Mouse (Mus musculus) heart, postnatal 0 days (tissue): ENCODE data around the gene Phc2. TPM values are rescaled to one million over a fixed set of nuclear protein-coding genes. Genes with fewer than 3 reads are reported as not detected.

Experiments used
- ATAC-seq: fragments of 200-750 bp; cut with Nextera tagmentation; 2 replicates; pipeline ENCODE4 v1.8.0; 2017; ENCODE audit warnings: low read depth, moderate number of reproducible peaks, moderate library complexity; ENCODE audit not compliant: insufficient read depth
- DNase-seq: peaks from one replicate; pipeline ENCODE4 v3.0.0-alpha.2; 2016; ENCODE audit warnings: low spot score
- H3K27ac ChIP-seq: fragments of 300-500 bp; sonication (generic); 2 replicates; pipeline ENCODE4 v1.5.1; 2014; ENCODE audit warnings: low read depth, mild to moderate bottlenecking
- H3K27me3 ChIP-seq: fragments of 300-500 bp; sonication (generic); 2 replicates; pipeline ENCODE4 v1.6.1; 2014; ENCODE audit warnings: low read length, mixed read lengths; ENCODE audit not compliant: control insufficient read depth, insufficient read depth
- H3K36me3 ChIP-seq: fragments of 300-500 bp; sonication (generic); replicated peaks from 2 replicates; pipeline ENCODE4 v1.6.1; 2014; ENCODE audit warnings: low read length, mixed read lengths; ENCODE audit not compliant: control insufficient read depth, insufficient read depth
- H3K4me1 ChIP-seq: fragments of 300-500 bp; sonication (generic); 2 replicates; pipeline ENCODE4 v1.6.1; 2014; ENCODE audit warnings: antibody characterized with exemption; ENCODE audit not compliant: control insufficient read depth, insufficient read depth
- H3K4me2 ChIP-seq: fragments of 300-500 bp; sonication (generic); 2 replicates; pipeline ENCODE4 v1.6.1; 2014; ENCODE audit warnings: low read depth, mild to moderate bottlenecking, low read length, moderate library complexity
- H3K4me3 ChIP-seq: fragments of 300-500 bp; sonication (generic); 2 replicates; pipeline ENCODE4 v1.5.1; 2014; ENCODE audit warnings: low read depth, low read length
- H3K9ac ChIP-seq: fragments of 300-500 bp; sonication (generic); replicated peaks from 2 replicates; pipeline ENCODE4 v1.6.1; 2014; ENCODE audit warnings: low read depth, low read length, mixed read lengths
- H3K9me3 ChIP-seq: fragments of 300-500 bp; sonication (generic); replicated peaks from 2 replicates; pipeline ENCODE4 v1.6.1; 2016; ENCODE audit warnings: low read length; ENCODE audit not compliant: control insufficient read depth
- CTCF ChIP-seq: IDR thresholded peaks from 2 replicates; pipeline ENCODE4 v1.5.1; 2016; ENCODE audit warnings: antibody characterized with exemption, control low read depth, low read depth
- EP300 ChIP-seq: IDR thresholded peaks from 2 replicates; pipeline ENCODE4 v1.6.1; 2016; ENCODE audit warnings: antibody characterized with exemption, low read depth
- WGBS: fragments of 180-500 bp; shearing (Covaris S2); extraction: QIAGEN DNeasy Blood & Tissue Kit; methylation state at CpG from one replicate; pipeline ENCODE4 v1.1.7; 2014; 5-methylcytosine and 5-hydroxymethylcytosine counted together
- polyA plus RNA-seq: library from polyadenylated mRNA; unstranded; fragments of >200 nt; fragmentation: Nextera tagmentation; extraction: Ambion mirVana; gene quantifications from 2 replicates; pipeline ENCODE4 v1.2.1, GENCODE M21; 2015
- total RNA-seq: library from RNA; depleted of rRNA; stranded (reverse); fragments of >200 nt; gene quantifications from 2 replicates; pipeline ENCODE4 v1.2.3, GENCODE M21; 2014; ENCODE audit warnings: low replicate concordance; rRNA removed

The Phc2 gene
- total and polyA plus RNA-seq, 2 experiments from 2014 or later = 22.0 to 47.7 TPM

DNA sequence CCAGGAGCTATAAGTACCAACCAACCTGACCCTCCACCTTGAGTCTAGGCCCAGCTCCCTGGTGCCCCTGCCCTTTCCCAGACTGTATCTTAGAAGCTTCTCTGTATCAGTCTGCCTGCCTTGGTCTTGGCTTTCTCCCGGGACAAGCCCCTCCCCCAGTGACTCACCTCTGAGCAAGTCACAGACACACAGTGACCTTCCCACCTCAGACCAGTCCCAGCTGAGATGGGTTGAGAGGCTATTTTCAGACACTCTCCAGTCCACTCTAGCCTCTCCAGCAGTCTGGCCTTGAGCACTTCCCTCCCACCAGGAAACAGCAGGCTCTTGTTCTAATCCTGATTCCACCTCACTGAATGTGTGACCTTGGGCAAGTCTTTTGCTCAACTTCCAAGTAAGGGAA, 139.2 kb downstream of the Phc2 start:
- WGBS = 3% methylated on average over 1 of the region's 1 CpGs
- H3K27ac ChIP-seq = peak overlapping the region; percentile 32; the same call in 1 of the 2 replicates
- no peak for DNase-seq
- peak; percentile 72 for ATAC-seq
- no peaks in the 10 kb centered on the region for H3K27me3 ChIP-seq
- H3K9me3 ChIP-seq = no peaks in the 10 kb centered on the region
- no peak overlapping the region for H3K4me2 ChIP-seq
- H3K4me1 ChIP-seq = peaks cover 29% of the 10 kb centered on the region
- no peak overlapping the region for H3K9ac ChIP-seq
- no peak overlapping the region for H3K4me3 ChIP-seq
- TF ChIP-seq CTCF = no peak
- no peak for TF ChIP-seq EP300
- H3K36me3 ChIP-seq = peaks cover 12% of the 10 kb centered on the region

GRCm38 (mm10) chr4:128794198-128794597, 139.7 kb downstream of the Phc2 start:
- Histone ChIP-seq H3K9me3 (no peaks in the 10 kb centered on the region), H3K27me3 (no peaks in the 10 kb centered on the region), H3K9ac (no peak overlapping the region), H3K4me1 (peaks cover 29% of the 10 kb centered on the region), H3K4me3 (no peak overlapping the region), H3K36me3 (peaks cover 9% of the 10 kb centered on the region; the same call in 1 of the 2 replicates), H3K27ac (peak overlapping the region; percentile 32; the same call in 1 of the 2 replicates), H3K4me2 (no peak overlapping the region)
- DNase-seq (no peak), ATAC-seq (no peak)
- 66% methylated on average over 8 of the region's 8 CpGs for WGBS
- no peak for TF ChIP-seq EP300
- TF ChIP-seq CTCF = no peak

DNA sequence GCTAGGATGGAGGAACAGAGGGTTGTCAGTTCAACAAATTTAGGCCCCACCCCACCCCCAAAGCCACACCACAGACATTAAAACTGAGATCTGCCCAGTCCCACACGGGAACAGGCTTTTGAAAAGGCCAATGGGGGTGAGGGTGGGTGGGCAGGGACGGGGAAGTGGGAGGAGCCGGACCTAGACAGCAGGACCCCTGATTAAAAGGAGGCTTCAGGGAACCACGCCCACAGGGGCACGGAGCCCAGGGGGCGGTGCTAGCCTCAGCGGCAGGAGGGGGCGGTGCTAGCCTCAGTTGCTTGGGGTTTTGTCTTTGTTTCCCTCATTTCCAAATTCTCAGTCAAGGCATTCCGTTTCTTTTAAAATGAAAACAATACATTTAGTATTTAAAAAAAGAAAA, 141.1 kb downstream of the Phc2 start:
- H3K9me3 ChIP-seq = no peaks in the 10 kb centered on the region
- no peak overlapping the region for H3K4me3 ChIP-seq
- 19% methylated on average over 9 of the region's 9 CpGs for WGBS
- H3K27ac ChIP-seq = no peak overlapping the region
- no peak overlapping the region for H3K4me2 ChIP-seq
- DNase-seq (no peak), ATAC-seq (no peak)
- no peak overlapping the region for H3K9ac ChIP-seq
- TF ChIP-seq CTCF = no peak
- no peak for TF ChIP-seq EP300
- H3K27me3 ChIP-seq = no peaks in the 10 kb centered on the region
- no peaks in the 10 kb centered on the region for H3K36me3 ChIP-seq
- peaks cover 29% of the 10 kb centered on the region for H3K4me1 ChIP-seq

DNA sequence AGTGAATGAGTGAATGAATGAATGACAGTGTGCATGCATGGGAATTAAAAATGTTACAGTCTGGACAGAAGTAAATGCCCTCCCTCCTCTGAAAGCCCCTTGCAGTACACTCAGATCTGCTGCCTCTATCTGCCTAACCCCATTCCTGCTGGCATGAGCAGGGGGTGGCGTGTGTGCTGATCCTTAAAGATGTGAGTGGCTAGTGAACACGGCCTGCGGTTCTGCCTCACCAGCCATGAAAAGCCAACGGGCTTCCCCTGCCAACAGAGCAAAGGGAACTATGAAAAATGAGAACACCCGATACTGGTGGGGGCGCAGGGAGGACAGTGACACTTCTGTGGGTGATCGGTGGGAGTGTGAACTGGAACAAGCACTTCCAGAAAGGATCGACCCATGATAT, 142.3 kb downstream of the Phc2 start:
- no peak overlapping the region for H3K4me3 ChIP-seq
- no peaks in the 10 kb centered on the region for H3K9me3 ChIP-seq
- peaks cover 29% of the 10 kb centered on the region for H3K4me1 ChIP-seq
- TF ChIP-seq EP300 = no peak
- no peak for TF ChIP-seq CTCF
- H3K27ac ChIP-seq = no peak overlapping the region
- 71% methylated on average over 8 of the region's 8 CpGs for WGBS
- no peak overlapping the region for H3K9ac ChIP-seq
- no peaks in the 10 kb centered on the region for H3K27me3 ChIP-seq
- no peaks in the 10 kb centered on the region for H3K36me3 ChIP-seq
- no peak overlapping the region for H3K4me2 ChIP-seq
- DNase-seq (no peak), ATAC-seq (no peak)

- no peak overlapping the region for H3K27ac ChIP-seq
- no peak for ATAC-seq
Observed at GRCm38 (mm10) chr4:128801675-128802465, 147.4 kb downstream of the Phc2 start.

More at GRCm38 (mm10) chr4:128801675-128802465, 147.4 kb downstream of the Phc2 start:
- Histone ChIP-seq H3K4me1 (peaks cover 20% of the 10 kb centered on the region), H3K4me3 (no peak overlapping the region), H3K36me3 (no peaks in the 10 kb centered on the region), H3K9me3 (no peaks in the 10 kb centered on the region), H3K27me3 (no peaks in the 10 kb centered on the region), H3K9ac (no peak overlapping the region), H3K4me2 (no peak overlapping the region)
- WGBS = 47% methylated on average over 9 of the region's 9 CpGs
- no peak for TF ChIP-seq CTCF
- no peak for TF ChIP-seq EP300
- no peak for DNase-seq

Other genes starting within 250 kb of the Phc2 start
- gene Zscan20, start 44.6 kb upstream of the Phc2 start, total RNA-seq = 1.7 and 27.0 TPM in 2 replicates
- 0.86 and 2.1 TPM in 2 replicates for gene Zscan20, start 44.6 kb upstream of the Phc2 start, polyA plus RNA-seq
- 0.73 TPM in 1 of 2 replicates, not detected in the other for gene Tlr12, start 36.1 kb upstream of the Phc2 start, total RNA-seq
- gene Tlr12, start 36.1 kb upstream of the Phc2 start, polyA plus RNA-seq = 0.14 and 0.23 TPM in 2 replicates
- gene A3galt2, start 100.7 kb downstream of the Phc2 start, total RNA-seq = not detected in 2 replicates
- gene A3galt2, start 100.7 kb downstream of the Phc2 start, polyA plus RNA-seq = 0.03 TPM in 1 of 2 replicates, not detected in the other
- gene Zfp362, start 151.3 kb downstream of the Phc2 start, total RNA-seq = 8.4 and 10.8 TPM in 2 replicates
- 10.3 and 11.6 TPM in 2 replicates for gene Zfp362, start 151.3 kb downstream of the Phc2 start, polyA plus RNA-seq
- gene Trim62, start 228.9 kb downstream of the Phc2 start, total RNA-seq = 0.89 and 1.1 TPM in 2 replicates
- gene Trim62, start 228.9 kb downstream of the Phc2 start, polyA plus RNA-seq = 0.84 and 0.87 TPM in 2 replicates